Mouse (Mus musculus) embryonic facial prominence, embryonic 11.5 days (tissue): ENCODE data around the gene Thada. TPM values are rescaled to one million over a fixed set of nuclear protein-coding genes. Genes with fewer than 3 reads are reported as not detected.

Source experiments
- ATAC-seq: fragments of 200-750 bp; cut with Nextera tagmentation; replicated peaks from 2 replicates; pipeline ENCODE4 v1.8.0; 2017; ENCODE audit warnings: low read depth; ENCODE audit not compliant: insufficient number of reproducible peaks, low FRiP score, low TSS enrichment
- DNase-seq: peaks from one replicate; pipeline ENCODE4 v3.0.0-alpha.2; 2015; ENCODE audit warnings: low spot score
- H3K27ac ChIP-seq: fragments of 300-500 bp; sonication (generic); replicated peaks from 2 replicates; pipeline ENCODE4 v1.5.1; 2014; ENCODE audit warnings: mild to moderate bottlenecking, low read depth, low read length, control low read depth
- H3K27me3 ChIP-seq: fragments of 300-500 bp; sonication (generic); 2 replicates; pipeline ENCODE4 v1.6.1; 2014; ENCODE audit warnings: mild to moderate bottlenecking, low read length, moderate library complexity, mixed read lengths; ENCODE audit not compliant: control insufficient read depth, insufficient read depth
- H3K36me3 ChIP-seq: fragments of 300-500 bp; sonication (generic); replicated peaks from 2 replicates; pipeline ENCODE4 v1.6.1; 2014; ENCODE audit warnings: low read depth, mild to moderate bottlenecking, low read length, moderate library complexity, mixed read lengths; ENCODE audit not compliant: control insufficient read depth, insufficient read depth
- H3K4me1 ChIP-seq: fragments of 300-500 bp; sonication (generic); 2 replicates; pipeline ENCODE4 v1.6.1; 2014; ENCODE audit warnings: low read length, mixed read lengths; ENCODE audit not compliant: control insufficient read depth, insufficient read depth
- H3K4me2 ChIP-seq: fragments of 300-500 bp; sonication (generic); 2 replicates; pipeline ENCODE4 v1.6.1; 2014; ENCODE audit warnings: low read depth, mild to moderate bottlenecking, control low read depth, low read length, moderate library complexity
- H3K4me3 ChIP-seq: fragments of 300-500 bp; sonication (generic); 2 replicates; pipeline ENCODE4 v1.5.1; 2014; ENCODE audit warnings: low read depth, low read length, control low read depth
- H3K9ac ChIP-seq: fragments of 300-500 bp; sonication (generic); replicated peaks from 2 replicates; pipeline ENCODE4 v1.6.1; 2014; ENCODE audit warnings: mild to moderate bottlenecking, control low read depth, low read length
- H3K9me3 ChIP-seq: fragments of 300-500 bp; sonication (generic); replicated peaks from 2 replicates; pipeline ENCODE4 v1.6.1; 2016; ENCODE audit warnings: mild to moderate bottlenecking, low read length, inconsistent platforms, mixed read lengths; ENCODE audit not compliant: control insufficient read depth
- WGBS: fragments of 180-500 bp; shearing (Covaris S2); extraction: QIAGEN DNeasy Blood & Tissue Kit; methylation state at CpG from one replicate; pipeline ENCODE4 v1.1.7; 2014; 5-methylcytosine and 5-hydroxymethylcytosine counted together
- polyA plus RNA-seq: library from polyadenylated mRNA; unstranded; fragments of >200 nt; fragmentation: Nextera tagmentation; extraction: Ambion mirVana; gene quantifications from 2 replicates; pipeline ENCODE4 v1.2.1, GENCODE M21; 2014

The Thada gene
- polyA plus RNA-seq, 1 experiment from 2014 or later, result 8.2 TPM

DNA sequence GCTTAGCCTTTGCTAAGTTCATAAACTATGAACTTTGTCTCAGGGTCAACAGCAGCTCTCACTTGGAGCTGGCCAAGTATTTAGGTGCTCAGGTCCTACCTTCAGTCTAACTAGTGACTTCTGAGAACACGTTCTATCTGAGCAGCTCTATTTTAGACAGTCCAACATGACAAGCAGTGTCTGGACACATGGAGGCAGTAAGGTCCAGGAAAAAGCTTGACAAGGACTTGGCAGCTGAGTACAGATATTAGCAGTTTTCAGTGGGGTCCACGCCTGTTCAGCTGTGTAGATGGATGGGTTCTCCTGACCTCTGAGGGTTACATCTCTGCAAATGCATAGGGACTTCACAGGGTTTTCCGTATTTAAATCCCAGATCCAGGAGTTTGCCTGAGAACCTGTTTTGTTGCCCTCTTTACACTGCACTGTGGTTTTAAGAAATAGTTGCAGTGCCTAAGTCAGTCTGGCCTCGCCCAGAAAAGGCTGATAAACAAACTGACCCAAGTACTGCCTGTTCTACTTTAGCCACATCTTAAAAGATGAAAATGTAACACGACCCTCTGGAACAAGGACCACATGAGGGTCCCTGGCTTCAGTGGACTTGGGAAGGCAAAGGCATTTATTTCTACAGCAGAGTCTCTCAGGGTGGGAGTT is 200.4 kb downstream of the Thada start:
- Histone ChIP-seq H3K27me3 (no peaks in the 10 kb centered on the region), H3K4me1 (no peaks in the 10 kb centered on the region; the same call in 1 of the 2 replicates), H3K4me3 (no peak overlapping the region), H3K36me3 (no peaks in the 10 kb centered on the region; the same call in 1 of the 2 replicates), H3K9ac (no peak overlapping the region), H3K9me3 (no peaks in the 10 kb centered on the region), H3K27ac (no peak overlapping the region), H3K4me2 (no peak overlapping the region)
- 80% methylated on average over 5 of the region's 5 CpGs for WGBS
- ATAC-seq (no peak), DNase-seq (no peak)

- ATAC-seq (no peak), DNase-seq (no peak)
- H3K36me3 ChIP-seq, result no peaks in the 10 kb centered on the region; the same call in 1 of the 2 replicates
- no peak overlapping the region for H3K4me3 ChIP-seq
- H3K9ac ChIP-seq, result no peak overlapping the region
- no peak overlapping the region for H3K4me2 ChIP-seq
- no peaks in the 10 kb centered on the region; the same call in 1 of the 2 replicates for H3K4me1 ChIP-seq
- H3K9me3 ChIP-seq, result no peaks in the 10 kb centered on the region
- H3K27ac ChIP-seq, result no peak overlapping the region
- 84% methylated on average over 6 of the region's 6 CpGs for WGBS
- H3K27me3 ChIP-seq, result no peaks in the 10 kb centered on the region
Measured at GRCm38 (mm10) chr17:84264305-84264704, 201.7 kb downstream of the Thada start.

DNA sequence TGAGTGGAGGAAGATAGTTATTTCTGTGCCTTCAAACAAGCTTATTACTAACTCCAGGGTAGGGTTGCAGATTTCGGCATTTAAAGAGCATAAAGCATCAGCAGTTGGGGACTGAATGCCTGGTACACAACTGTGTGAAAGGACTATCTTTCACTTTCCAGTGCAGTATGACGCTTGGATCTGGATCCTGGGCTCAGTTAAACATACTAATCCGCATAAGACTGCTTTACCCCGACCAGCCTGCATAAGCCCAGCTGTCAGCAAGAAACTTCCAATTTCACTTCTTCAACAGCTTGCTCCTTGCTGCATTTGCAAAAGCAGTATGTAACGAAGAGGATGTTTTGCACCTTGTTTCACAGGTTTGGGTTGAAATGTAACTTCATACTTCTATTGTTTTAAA is 202.4 kb downstream of the Thada start:
- Histone ChIP-seq H3K9me3 (no peaks in the 10 kb centered on the region), H3K9ac (no peak overlapping the region), H3K36me3 (no peaks in the 10 kb centered on the region; the same call in 1 of the 2 replicates), H3K4me3 (no peak overlapping the region), H3K4me2 (no peak overlapping the region), H3K4me1 (no peaks in the 10 kb centered on the region; the same call in 1 of the 2 replicates), H3K27ac (no peak overlapping the region), H3K27me3 (no peaks in the 10 kb centered on the region)
- 84% methylated on average over 5 of the region's 5 CpGs for WGBS
- ATAC-seq (no peak), DNase-seq (no peak)

DNA sequence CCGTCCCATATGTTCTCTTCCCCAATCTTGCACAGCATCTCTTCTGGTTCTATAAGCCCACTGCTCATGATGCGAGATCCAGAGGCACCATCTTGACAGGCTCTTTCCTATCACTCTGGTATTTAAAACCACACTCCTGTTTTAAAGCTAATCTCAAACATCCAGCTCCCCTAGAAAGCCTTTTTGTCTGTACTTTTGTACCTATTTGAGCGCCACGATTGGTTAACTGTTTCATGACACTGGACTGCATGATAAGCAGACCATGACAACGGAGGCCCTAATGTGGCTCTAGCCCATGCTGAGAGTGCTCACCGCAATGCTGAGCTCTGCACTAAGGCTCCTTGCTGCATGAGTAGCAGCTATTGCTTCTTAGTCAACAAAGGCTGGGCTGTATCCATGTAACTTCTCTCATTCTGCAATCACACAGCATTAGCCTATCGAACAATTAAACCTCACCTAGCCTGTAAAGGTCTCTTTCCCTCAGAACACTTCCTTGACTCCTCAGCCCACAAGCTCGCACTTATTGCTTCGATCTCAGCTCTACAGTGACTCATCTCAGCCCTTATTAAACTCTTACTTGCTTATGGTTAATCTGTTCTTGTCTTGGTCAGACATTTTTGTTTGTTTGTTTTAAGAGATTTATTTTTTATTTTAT is 203.6 kb downstream of the Thada start:
- Histone ChIP-seq H3K27me3 (no peaks in the 10 kb centered on the region), H3K4me3 (no peak overlapping the region), H3K9ac (no peak overlapping the region), H3K36me3 (no peaks in the 10 kb centered on the region; the same call in 1 of the 2 replicates), H3K4me2 (no peak overlapping the region), H3K9me3 (no peaks in the 10 kb centered on the region), H3K4me1 (no peaks in the 10 kb centered on the region; the same call in 1 of the 2 replicates), H3K27ac (no peak overlapping the region)
- ATAC-seq (no peak), DNase-seq (no peak)
- 90% methylated on average over 9 of the region's 9 CpGs for WGBS

- Histone ChIP-seq H3K27me3 (no peaks in the 10 kb centered on the region), H3K4me1 (no peaks in the 10 kb centered on the region; the same call in 1 of the 2 replicates)
- ATAC-seq, result 0 out of 2 replicates have a peak, but pooled peaks have one; percentile 56
Measured at GRCm38 (mm10) chr17:84261010-84261409, 205.0 kb downstream of the Thada start.

DNA sequence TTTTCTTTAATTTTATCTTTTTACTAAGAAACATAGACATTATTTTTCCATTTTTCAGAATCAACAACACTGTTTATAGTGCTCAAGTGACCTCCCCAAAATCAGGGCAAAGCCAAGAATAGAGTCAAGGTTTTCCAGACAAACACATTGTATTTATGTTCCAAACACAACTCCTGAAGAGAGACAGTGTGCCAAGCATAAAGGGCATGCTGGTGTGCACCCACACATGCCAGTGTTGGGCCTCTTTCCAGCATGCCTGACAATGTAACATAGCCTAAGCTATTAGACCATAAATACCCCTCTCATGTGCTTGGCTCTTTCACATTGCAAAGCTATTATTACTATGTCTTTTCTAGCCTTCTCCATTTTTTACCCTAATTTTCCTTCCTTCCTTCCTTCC is 205.8 kb downstream of the Thada start:
- DNase-seq (no peak), ATAC-seq (no peak)
- Histone ChIP-seq H3K27me3 (no peaks in the 10 kb centered on the region), H3K4me2 (no peak overlapping the region), H3K9me3 (no peaks in the 10 kb centered on the region), H3K36me3 (no peaks in the 10 kb centered on the region), H3K4me1 (no peaks in the 10 kb centered on the region; the same call in 1 of the 2 replicates), H3K4me3 (no peak overlapping the region), H3K27ac (no peak overlapping the region), H3K9ac (no peak overlapping the region)

More at GRCm38 (mm10) chr17:84261010-84261409, 205.0 kb downstream of the Thada start:
- Histone ChIP-seq H3K36me3 (no peaks in the 10 kb centered on the region), H3K9me3 (no peaks in the 10 kb centered on the region), H3K27ac (no peak overlapping the region), H3K9ac (no peak overlapping the region), H3K4me3 (no peak overlapping the region), H3K4me2 (no peak overlapping the region)
- DNase-seq, result no peak

- ATAC-seq (no peak), DNase-seq (no peak)
- 69% methylated on average over 4 of the region's 4 CpGs for WGBS
- Histone ChIP-seq H3K4me2 (no peak overlapping the region), H3K9ac (no peak overlapping the region), H3K4me1 (no peaks in the 10 kb centered on the region; the same call in 1 of the 2 replicates), H3K27me3 (no peaks in the 10 kb centered on the region), H3K9me3 (no peaks in the 10 kb centered on the region), H3K36me3 (no peaks in the 10 kb centered on the region), H3K4me3 (no peak overlapping the region), H3K27ac (no peak overlapping the region)
Measured at GRCm38 (mm10) chr17:84258638-84259261, 207.3 kb downstream of the Thada start.
